Mouse (Mus musculus) limb, embryonic 10.5 days (tissue): ENCODE measurements around the gene Pnpla5. TPM values are rescaled to one million over a fixed set of nuclear protein-coding genes. Genes with fewer than 3 reads are reported as not detected.
"Not testable (repeated sequence)": the region's sequence is repeated elsewhere in the genome, so short reads cannot be mapped to it uniquely, and the experiment has no call there.

Experiments
- DNase-seq: peaks from one replicate; pipeline ENCODE4 v3.0.0-alpha.2; 2017; ENCODE audit warnings: low spot score
- H3K27ac ChIP-seq: fragments of 300-500 bp; sonication (generic); 2 replicates; pipeline ENCODE4 v1.5.1; 2016; ENCODE audit warnings: mild to moderate bottlenecking
- H3K27me3 ChIP-seq: fragments of 300-500 bp; sonication (generic); 2 replicates; pipeline ENCODE4 v1.6.1; 2016; ENCODE audit warnings: low read depth, mild to moderate bottlenecking; ENCODE audit not compliant: poor library complexity, severe bottlenecking
- H3K36me3 ChIP-seq: fragments of 300-500 bp; sonication (generic); 2 replicates; pipeline ENCODE4 v1.6.1; 2016; ENCODE audit warnings: mild to moderate bottlenecking, moderate library complexity
- H3K4me1 ChIP-seq: fragments of 300-500 bp; sonication (generic); 2 replicates; pipeline ENCODE4 v1.6.1; 2016
- H3K4me3 ChIP-seq: fragments of 300-500 bp; sonication (generic); 2 replicates; pipeline ENCODE4 v1.5.1; 2016; ENCODE audit warnings: mild to moderate bottlenecking, moderate library complexity
- H3K9me3 ChIP-seq: fragments of 300-500 bp; sonication (generic); replicated peaks from 2 replicates; pipeline ENCODE4 v1.6.1; 2016; ENCODE audit warnings: mild to moderate bottlenecking
- WGBS: fragments of 180-500 bp; shearing (Covaris S2); methylation state at CpG from one replicate; pipeline ENCODE4 v1.1.7; 2016; 5-methylcytosine and 5-hydroxymethylcytosine counted together
- polyA plus RNA-seq: library from polyadenylated mRNA; unstranded; fragments of >200 nt; fragmentation: Nextera tagmentation; extraction: Ambion mirVana; gene quantifications from 2 replicates; pipeline ENCODE4 v1.2.1, GENCODE M21; 2016

Pnpla5 gene
- polyA plus RNA-seq: not detected in 2 replicates

DNA sequence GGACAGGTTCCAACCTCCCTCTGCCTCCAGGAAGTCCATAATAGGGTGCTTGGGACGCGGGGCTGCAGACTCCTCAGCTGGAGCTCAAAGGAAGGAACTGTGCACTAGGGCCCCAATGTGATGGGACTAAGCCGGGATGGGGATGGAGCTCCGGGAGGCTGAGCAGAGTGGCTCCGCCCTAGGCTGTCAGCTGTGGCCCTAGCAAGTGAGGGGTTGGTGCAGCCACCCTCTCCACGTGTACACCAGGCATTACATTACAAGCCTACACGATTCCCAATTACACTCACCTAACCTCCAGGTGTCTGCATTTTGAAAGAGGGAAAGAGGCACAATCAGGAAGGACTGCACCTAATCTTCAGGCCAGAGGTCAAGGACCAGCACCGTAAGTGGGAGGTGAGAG lies at the start of gene Pnpla5:
Gene Pnpla5, minus strand, starts transcription at position 101 of the 400 bp plus-strand sequence.
- H3K4me1 ChIP-seq: no peaks in the 10 kb centered on the region
- DNase-seq: no peak
- no peak within 1 kb of the TSS for H3K4me3 ChIP-seq
- H3K9me3 ChIP-seq: no peaks in the 10 kb centered on the region
- whole genome bisulfite sequencing: 75% methylated on average over 8 of the region's 8 CpGs
- no peak within 1 kb of the TSS for H3K27ac ChIP-seq
- H3K27me3 ChIP-seq: no peaks in the 10 kb centered on the region
- H3K36me3 ChIP-seq: no peaks in the 10 kb centered on the region

DNA sequence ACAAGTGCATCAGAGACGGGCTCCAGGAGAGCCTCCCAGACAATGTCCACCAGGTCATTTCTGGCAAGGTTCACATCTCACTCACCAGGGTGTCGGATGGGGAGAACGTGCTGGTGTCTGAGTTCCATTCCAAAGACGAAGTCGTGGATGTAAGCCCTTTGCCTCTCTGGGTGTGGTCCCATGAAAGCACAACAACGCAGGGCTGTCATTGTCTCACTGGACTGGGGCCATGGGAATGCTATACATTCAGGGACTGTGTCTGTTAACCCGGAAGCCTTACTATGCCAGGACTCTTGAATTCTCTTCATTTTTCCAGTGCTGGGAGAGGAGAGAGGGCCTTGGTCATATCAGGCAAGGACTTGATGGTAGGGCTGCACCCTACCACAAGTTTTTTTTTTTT lies 48.2 kb upstream of the Pnpla5 start:
- H3K27ac ChIP-seq: no peak overlapping the region
- H3K4me1 ChIP-seq: peaks cover 20% of the 10 kb centered on the region
- no peak for DNase-seq
- no peaks in the 10 kb centered on the region for H3K36me3 ChIP-seq
- WGBS: 83% methylated on average over 7 of the region's 7 CpGs
- no peak overlapping the region for H3K4me3 ChIP-seq
- peaks cover 22% of the 10 kb centered on the region for H3K27me3 ChIP-seq
- H3K9me3 ChIP-seq: no peaks in the 10 kb centered on the region

DNA sequence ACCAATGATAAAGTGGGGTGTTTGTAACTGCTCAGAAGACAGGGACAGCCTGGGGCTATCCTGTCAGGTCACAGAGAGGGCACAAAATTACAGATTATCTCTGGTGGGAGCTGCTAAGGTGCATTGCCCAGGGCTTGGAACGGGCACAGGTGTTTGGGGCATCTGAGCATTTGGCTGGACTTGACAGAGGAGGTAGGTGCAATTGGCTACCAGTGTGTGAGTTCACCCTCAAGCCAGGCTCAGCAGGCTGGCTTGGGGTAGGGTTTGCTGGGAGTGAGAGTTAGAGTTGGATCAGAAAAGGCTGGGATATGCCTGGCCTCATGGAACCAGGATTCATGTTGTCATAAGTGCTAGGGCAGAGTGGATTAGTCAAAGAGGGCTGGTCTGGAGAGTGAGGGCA lies 46.5 kb upstream of the Pnpla5 start:
- Histone ChIP-seq H3K36me3 (no peaks in the 10 kb centered on the region), H3K27me3 (peaks cover 22% of the 10 kb centered on the region), H3K9me3 (no peaks in the 10 kb centered on the region), H3K4me1 (peaks cover 20% of the 10 kb centered on the region), H3K27ac (no peak overlapping the region), H3K4me3 (no peak overlapping the region)
- DNase-seq: peak; percentile 29
- WGBS: 61% methylated on average over 1 of the region's 1 CpGs

DNA sequence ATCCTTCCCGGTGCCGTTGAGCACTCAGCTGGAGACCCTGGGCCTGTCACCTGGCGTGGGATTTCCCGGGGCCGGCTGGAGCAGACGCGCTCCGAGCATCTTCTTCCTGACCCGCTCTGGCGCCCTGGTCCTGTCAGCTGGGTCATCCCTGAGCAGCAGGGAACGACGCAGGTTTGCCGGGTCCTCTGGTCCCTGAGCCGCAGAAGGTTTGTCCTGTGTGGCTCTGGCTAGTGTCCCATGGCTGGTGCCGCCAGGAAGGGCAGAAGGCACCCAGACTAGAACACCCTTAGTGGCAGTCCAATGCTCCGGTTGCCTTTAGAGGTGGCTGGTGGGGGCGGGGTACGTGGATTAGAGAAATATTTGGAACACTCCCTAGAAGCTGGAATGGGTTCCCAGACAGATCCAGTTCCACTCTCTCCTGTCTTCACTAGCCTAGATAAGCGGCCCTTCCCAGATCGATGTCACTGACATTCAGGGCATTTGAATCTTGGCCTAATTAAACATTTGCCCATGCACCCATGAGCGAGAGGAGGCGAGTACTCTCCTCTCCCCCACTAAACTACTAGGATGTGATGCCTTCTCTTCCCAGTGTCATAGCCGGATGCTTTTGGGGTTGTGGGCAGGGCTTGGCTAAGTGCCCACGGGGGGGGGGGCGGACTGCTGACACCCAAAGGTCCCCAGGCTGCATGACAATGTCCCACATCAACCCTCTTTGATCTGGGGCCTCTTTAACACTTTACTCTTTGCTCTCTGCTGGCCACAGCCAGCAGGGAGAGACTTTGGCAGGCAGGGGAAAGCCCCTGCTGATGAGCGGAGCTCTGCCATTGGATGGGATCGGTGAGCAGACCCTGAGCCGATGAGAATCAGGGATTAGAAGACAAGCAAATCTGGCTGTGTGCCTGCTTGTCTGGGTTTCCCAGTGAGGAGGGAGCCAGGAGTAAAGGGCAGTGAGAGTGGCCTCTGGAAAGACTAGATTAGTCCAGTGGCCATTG lies 45.5 kb upstream of the Pnpla5 start:
- peak overlapping the region; percentile 66; the same call in 1 of the 2 replicates for H3K27ac ChIP-seq
- peak overlapping the region; percentile 62 for H3K4me3 ChIP-seq
- H3K4me1 ChIP-seq: peaks cover 20% of the 10 kb centered on the region
- 1% methylated on average over 28 of the region's 28 CpGs for WGBS
- no peaks in the 10 kb centered on the region for H3K36me3 ChIP-seq
- H3K9me3 ChIP-seq: no peaks in the 10 kb centered on the region
- peak; percentile 33 for DNase-seq
- peaks cover 22% of the 10 kb centered on the region for H3K27me3 ChIP-seq

DNA sequence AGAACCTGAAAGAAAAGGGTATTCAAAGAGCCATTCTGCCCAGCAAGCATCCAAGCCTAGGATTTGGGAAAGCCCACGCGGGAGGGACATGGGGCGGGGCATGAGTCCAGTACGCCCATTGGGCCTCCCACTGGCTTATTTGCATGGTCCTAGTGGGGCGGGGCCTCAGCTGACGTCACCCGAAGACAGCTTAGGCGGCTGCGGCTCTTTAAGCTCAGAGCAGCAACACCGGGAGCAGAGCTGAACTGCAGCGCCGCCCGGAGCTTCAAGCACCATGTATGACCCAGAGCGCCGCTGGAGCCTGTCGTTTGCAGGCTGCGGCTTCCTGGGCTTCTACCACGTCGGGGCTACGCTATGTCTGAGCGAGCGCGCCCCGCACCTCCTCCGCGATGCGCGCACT lies 44.6 kb upstream of the Pnpla5 start, which contains the start of gene Pnpla3:
Gene Pnpla3, plus strand, starts transcription at position 238 of the 400 bp plus-strand sequence.
- 0% methylated on average over 28 of the region's 28 CpGs for WGBS
- peaks cover 20% of the 10 kb centered on the region for H3K4me1 ChIP-seq
- no peaks in the 10 kb centered on the region for H3K9me3 ChIP-seq
- DNase-seq: peak; percentile 92
- H3K36me3 ChIP-seq: no peaks in the 10 kb centered on the region
- peak within 1 kb of the TSS; percentile 66 for H3K27ac ChIP-seq
- H3K4me3 ChIP-seq: peak within 1 kb of the TSS; percentile 62
- H3K27me3 ChIP-seq: peaks cover 22% of the 10 kb centered on the region

DNA sequence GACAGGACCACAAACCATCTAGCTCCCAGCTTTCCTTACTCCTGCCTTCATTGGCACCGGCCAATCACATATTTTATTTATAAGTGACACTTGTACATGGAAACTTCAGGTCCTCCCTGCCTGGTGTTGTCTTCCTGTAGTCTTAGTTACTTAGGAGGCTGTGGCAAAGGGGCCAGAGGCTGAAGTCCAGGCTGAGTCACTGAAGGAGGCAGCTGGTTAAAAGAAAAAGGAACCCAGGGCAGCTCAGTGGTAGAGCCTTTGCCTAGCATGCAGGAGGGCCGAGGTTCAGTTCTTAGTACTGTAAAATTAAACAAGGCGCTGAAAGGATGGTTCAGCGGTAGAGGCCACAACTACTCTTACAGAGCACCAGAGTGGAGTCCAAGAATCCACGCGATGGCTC lies 43.8 kb upstream of the Pnpla5 start:
- Histone ChIP-seq H3K27ac (no peak overlapping the region), H3K36me3 (no peaks in the 10 kb centered on the region), H3K4me1 (peaks cover 20% of the 10 kb centered on the region), H3K4me3 (no peak overlapping the region), H3K27me3 (peaks cover 22% of the 10 kb centered on the region), H3K9me3 (no peaks in the 10 kb centered on the region)
- WGBS: 75% methylated on average over 6 of the region's 6 CpGs
- no peak for DNase-seq

DNA sequence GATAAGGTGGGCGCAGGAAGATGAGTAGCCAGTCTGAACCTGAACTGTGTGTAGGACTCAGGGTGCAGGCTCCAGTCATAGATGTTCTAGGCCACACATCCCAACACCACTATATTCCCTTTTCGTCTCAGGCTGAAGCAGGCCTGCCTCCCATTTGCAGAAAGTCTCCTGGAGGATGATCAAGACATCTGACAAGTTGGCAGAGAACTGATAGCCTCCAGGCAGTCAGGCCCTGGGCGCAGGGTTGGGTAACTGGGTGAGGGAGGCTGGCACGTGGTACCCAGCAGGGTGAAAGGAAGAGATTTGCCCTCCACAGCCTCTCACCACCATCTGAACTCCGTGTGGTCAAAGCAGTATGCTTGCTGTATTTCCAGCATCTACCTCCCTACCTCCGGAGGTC lies 38.9 kb upstream of the Pnpla5 start:
- Histone ChIP-seq H3K4me3 (no peak overlapping the region), H3K27me3 (no peaks in the 10 kb centered on the region), H3K9me3 (no peaks in the 10 kb centered on the region), H3K36me3 (no peaks in the 10 kb centered on the region), H3K27ac (no peak overlapping the region), H3K4me1 (peaks cover under 1% of the 10 kb centered on the region)
- no peak for DNase-seq
- 78% methylated on average over 6 of the region's 6 CpGs for WGBS

DNA sequence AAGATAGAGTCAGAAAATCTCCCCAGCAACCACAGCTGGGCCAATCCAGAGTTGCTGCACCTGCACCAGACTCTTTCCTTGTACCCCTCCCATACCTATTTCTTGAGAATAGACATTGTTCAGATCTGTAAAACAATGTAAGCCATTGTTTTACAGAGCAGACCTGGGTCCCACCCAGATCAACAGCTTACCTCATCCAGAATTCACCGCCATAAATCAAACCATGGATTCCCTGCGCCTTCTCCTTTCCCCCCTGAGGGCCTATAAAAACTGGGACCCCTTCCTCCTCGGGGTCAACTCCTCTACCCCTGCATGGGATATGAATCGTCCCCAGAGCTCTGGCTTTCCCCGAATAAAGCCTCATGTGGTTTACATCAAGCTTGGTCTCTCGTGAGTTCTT lies 34.6 kb upstream of the Pnpla5 start:
- not testable (repeated sequence) for DNase-seq, H3K27me3 ChIP-seq, H3K4me3 ChIP-seq, H3K4me1 ChIP-seq, H3K27ac ChIP-seq, H3K36me3 ChIP-seq, H3K9me3 ChIP-seq
- 84% methylated on average over 6 of the region's 6 CpGs for WGBS

DNA sequence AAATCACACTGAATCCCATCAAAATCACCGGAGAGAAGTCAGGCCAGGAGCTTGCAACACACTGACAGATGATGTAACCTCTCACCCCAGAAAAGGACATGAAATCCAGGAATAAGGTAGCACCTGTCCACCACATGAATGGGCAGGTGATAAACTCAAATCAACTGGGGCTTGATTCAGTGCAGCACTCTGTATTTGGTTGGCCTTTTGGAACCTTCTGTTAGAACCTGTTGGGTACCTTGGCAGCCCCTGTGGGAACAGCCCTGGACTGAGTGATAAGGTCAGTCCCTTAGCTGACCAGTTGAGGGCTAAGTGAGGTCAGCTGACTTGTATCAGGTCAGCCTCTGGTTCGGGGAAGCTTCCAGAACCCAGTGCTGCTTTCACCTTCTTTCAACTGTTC lies 33.2 kb upstream of the Pnpla5 start:
- H3K4me3 ChIP-seq: no peak overlapping the region
- no peaks in the 10 kb centered on the region for H3K27me3 ChIP-seq
- H3K27ac ChIP-seq: no peak overlapping the region
- H3K4me1 ChIP-seq: no peaks in the 10 kb centered on the region
- DNase-seq: no peak
- H3K9me3 ChIP-seq: no peaks in the 10 kb centered on the region
- H3K36me3 ChIP-seq: no peaks in the 10 kb centered on the region
- WGBS: 93% methylated on average over 2 of the region's 2 CpGs

DNA sequence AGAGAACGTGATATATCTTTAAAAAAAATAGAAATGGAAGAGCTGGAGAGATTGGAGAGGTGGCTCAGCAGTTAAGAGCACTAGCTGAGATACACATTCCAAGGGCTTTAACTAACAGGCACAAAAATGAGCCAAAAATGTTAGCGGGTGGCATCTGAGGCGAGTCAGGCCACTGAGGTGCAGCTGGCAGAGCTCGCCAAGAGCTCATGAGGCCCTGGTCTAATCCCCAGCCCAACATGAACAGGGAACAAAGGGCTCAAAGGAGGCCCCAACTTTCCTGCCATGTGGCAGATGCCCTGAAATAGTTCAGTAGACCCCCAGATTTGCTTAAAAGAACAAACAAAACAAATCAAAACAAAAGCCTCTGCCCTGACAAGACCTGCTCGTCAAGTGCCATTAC lies 18.0 kb upstream of the Pnpla5 start:
- WGBS: 77% methylated on average over 5 of the region's 5 CpGs
- H3K4me3 ChIP-seq: no peak overlapping the region
- H3K36me3 ChIP-seq: no peaks in the 10 kb centered on the region
- H3K27me3 ChIP-seq: no peaks in the 10 kb centered on the region
- H3K4me1 ChIP-seq: no peaks in the 10 kb centered on the region
- no peak for DNase-seq
- H3K9me3 ChIP-seq: no peaks in the 10 kb centered on the region
- H3K27ac ChIP-seq: no peak overlapping the region

DNA sequence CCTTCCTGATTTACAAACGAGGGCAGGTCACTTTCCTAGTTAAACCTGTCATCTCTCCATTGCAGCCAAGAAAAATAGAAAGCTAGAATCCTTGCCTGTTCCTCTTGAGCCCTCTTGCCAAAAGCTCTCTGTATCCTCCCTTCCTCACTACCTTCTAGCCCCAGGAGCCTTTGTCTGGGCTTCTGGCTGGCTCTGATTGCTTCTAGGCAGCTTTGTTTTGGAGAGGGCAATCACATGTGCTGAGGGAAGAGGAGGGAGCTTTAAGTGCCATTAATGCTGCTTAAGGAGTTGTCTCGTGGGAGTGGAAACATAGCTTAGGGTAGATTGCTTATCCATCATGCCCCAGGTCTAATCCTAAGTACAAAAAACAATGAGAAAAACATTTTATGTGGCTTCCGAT lies 17.1 kb upstream of the Pnpla5 start:
- Histone ChIP-seq H3K36me3 (no peaks in the 10 kb centered on the region), H3K27ac (no peak overlapping the region), H3K27me3 (no peaks in the 10 kb centered on the region), H3K4me1 (no peaks in the 10 kb centered on the region), H3K4me3 (no peak overlapping the region), H3K9me3 (no peaks in the 10 kb centered on the region)
- 66% methylated on average over 3 of the region's 3 CpGs for WGBS
- DNase-seq: no peak

DNA sequence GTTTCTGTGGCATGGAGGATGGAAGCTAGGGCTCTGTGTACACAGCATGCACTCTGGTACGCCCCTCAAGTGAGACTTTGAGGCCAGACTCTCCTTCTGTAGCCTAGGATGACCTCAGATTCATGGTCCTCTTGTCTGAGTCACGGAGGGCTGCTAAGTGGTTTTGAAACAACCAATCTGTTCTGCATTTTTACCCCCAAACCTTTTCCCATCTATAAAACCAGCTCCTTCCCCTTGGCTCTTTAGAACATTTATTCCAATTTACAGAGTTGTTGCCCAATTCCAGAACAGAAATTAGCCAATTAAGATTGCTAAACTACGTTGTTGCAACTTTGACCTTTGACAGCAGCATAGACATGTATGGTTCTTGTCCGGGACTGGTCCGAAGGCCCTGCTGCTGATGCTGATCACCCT lies 16.6 kb upstream of the Pnpla5 start:
- Histone ChIP-seq H3K36me3 (no peaks in the 10 kb centered on the region), H3K4me3 (no peak overlapping the region), H3K9me3 (no peaks in the 10 kb centered on the region), H3K27ac (no peak overlapping the region), H3K27me3 (no peaks in the 10 kb centered on the region), H3K4me1 (no peaks in the 10 kb centered on the region)
- WGBS: 85% methylated on average over 5 of the region's 5 CpGs
- DNase-seq: no peak
